Mouse (Mus musculus): ENCODE measurements around the gene Nos1.

The Nos1 gene

DNA sequence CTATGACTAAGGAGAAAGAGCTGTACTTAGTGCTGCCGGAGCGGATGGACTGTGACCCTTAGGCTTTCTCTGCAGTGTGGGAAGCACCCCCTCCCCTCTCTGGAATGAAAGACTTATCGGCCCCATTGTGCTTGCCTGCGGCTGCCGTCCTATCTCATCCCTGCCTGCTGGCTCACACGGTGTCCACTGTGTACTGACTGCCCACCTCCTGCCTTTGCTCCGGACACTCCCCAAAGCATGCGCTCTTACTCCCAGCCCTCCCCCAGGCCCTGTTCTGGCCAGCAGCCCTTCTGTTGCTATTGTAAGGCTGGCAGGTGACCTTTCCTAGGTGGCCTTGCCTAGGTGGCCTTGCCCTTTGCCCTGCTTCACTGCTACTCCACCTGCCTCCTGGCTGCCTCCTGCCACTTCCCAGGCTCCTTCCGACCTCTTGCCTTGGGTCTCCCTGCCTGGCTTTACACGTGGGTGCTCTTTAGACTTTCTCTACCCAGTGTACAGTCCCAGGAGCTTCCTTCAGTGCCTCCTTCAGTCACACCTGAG, 216.7 kb downstream of the Nos1 start:
- no peak for DNase-seq (ENCODE audit: low read depth, low spot score)

GRCm38 (mm10) chr5:117999061-117999460, 218.2 kb downstream of the Nos1 start:
- peak; percentile 81 for DNase-seq (ENCODE audit: low read depth, low spot score)

DNA sequence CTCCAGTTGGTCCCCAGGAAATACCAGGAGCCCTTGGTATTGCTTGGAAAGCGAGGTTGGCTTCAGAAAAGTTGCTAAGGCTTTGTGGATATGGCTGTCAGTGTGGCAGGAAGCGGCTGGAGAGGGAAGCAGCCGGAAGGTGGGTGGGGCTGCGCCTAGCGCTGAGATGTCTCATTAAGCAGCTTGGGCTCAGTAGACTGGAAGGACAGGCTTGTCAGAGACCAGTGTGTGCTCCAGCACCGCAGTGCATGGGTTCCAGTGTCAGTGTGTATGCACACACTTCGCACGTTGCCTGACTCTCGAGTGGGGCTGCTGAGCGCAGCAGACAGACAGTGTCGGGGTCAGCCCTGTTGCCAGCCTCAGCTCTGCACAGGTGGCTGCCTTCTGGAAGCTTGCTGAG, 218.8 kb downstream of the Nos1 start:
- DNase-seq (ENCODE audit: low read depth, low spot score), result peak; percentile 83

DNA sequence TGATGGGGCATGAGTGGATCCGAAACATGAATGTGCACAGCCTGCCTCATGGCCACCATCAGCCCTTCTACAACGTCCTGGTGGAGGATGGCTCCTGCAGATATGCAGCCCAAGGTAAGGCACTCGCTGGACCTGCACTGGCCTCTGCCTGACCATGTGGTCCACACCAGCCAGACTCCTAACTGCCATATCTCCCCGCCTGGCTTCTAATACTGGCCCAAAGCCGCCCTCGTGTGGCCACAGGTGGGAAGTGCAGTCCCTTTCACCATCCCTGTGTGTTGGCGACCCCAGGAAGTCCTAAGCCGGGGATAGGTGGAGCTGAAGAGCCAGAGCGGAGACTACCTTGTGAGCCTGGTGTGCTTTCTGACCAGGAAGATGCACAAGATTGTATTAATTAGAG, 221.2 kb downstream of the Nos1 start:
- peak; percentile 84 for DNase-seq (ENCODE audit: low read depth, low spot score)

GRCm38 (mm10) chr5:118004619-118005018, 223.8 kb downstream of the Nos1 start:
- peak; percentile 84 for DNase-seq (ENCODE audit: low read depth, low spot score)

DNA sequence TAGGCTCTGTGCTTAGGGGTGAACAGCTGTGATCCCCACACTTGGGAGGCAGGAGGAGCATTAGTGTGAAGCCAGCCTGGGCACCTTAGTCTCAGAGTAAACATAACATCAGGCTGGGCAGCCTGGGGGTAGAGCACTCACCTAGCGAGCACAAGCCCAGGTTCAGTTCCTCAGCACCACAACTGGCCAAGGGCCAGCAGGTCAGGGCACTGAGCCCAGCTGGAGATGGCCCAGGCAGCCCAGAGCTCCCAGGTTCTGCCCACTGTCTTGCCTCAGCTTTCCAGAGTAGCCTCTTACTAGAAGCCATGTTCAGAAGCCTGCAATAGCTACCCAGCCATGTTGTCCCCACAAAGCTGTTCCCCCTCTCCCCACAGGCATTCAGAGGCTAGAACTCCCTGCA, 224.9 kb downstream of the Nos1 start:
- peak; percentile 53 for DNase-seq (ENCODE audit: low read depth, low spot score)

- no peak for DNase-seq (ENCODE audit: low read depth, low spot score)
Observed at GRCm38 (mm10) chr5:118008344-118008743, 227.5 kb downstream of the Nos1 start.

All from brain, adult 2 months (tissue).